In the genomic region with DNA sequence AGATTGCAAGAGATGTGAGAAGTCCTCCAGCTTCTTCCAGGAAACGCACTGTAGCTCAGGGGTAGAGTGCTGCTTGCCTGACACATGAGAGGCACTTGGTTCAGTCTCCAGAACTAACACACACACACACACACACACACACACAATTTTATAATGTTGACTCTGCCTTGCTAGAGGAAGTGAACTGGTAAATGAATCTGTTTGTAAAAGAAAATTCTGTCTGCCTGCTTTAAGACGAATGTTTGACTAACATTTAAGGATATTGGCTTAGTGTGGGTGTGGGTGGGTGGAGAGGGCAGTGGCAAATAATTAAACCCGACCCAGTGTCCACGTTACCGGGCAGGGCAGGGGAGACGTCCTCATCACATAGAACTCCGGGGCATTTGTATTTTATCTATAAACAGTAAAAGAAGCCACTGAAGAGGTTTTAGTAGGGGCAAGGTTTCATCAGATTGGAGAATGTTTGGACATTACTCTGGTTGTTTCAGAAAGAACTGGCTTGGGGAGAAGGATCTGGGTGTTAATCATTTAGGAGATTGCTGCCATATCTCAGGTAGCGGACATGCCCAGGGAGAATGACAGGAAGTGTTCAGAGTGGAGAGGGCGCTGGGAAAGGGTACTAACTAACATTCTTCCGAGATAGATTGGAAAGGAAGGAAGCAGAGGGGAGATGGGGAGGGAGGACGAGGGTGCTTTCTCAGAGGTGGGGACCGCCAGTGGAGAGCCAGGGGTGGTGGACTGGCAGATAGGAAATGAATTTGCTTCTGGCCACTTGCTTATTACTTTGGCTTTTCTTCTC, we compare ENCODE assay signal across 13 mouse cellular contexts. TPM values are rescaled to one million over a fixed set of nuclear protein-coding genes. Genes with fewer than 3 reads are reported as not detected.
DNase-seq lines count a peak whose midpoint lies in the region; ATAC-seq and TF ChIP-seq lines count a peak whose summit lies in the region.
"Had no signal": no experiment of that assay in that cellular context is flagged by ENCODE, and none has a peak within 500 bp of the region (broad histone marks: within the 10 kb centered on the region; RNA-seq: fewer than 3 reads in every experiment).

No protein-coding gene starts in this region.

- no peak overlapping the region for H3K9ac ChIP-seq in heart, embryonic 13.5 days
- no peak overlapping the region for H3K9ac ChIP-seq in heart, adult 2 months (ENCODE audit: low read depth, low read length)
- no peak overlapping the region for H3K9ac ChIP-seq in intestine, embryonic 14.5 days (ENCODE audit: low read length)
- H3K9ac ChIP-seq: neural tube, embryonic 13.5 days had no signal

- WGBS in heart, embryonic 13.5 days = 35% methylated on average over 12 of the region's 12 CpGs
- WGBS in heart, adult 2 months = 26% methylated on average over 12 of the region's 12 CpGs
- 34% methylated on average over 12 of the region's 12 CpGs for WGBS in intestine, embryonic 14.5 days

- no peaks in the 10 kb centered on the region for H3K27me3 ChIP-seq in heart, embryonic 13.5 days (replicated peaks)
- H3K27me3 ChIP-seq in heart, adult 2 months (ENCODE audit: control insufficient read depth, insufficient read depth, low read length) = no peaks in the 10 kb centered on the region
- no peaks in the 10 kb centered on the region for H3K27me3 ChIP-seq in intestine, embryonic 14.5 days (replicated peaks; ENCODE audit: control insufficient read depth, insufficient read depth, low read length)
- H3K27me3 ChIP-seq: neural tube, embryonic 13.5 days had no signal

- peak overlapping the region; percentile 58 for H3K27ac ChIP-seq in heart, embryonic 13.5 days (replicated peaks)
- H3K27ac ChIP-seq in heart, adult 2 months = no peak overlapping the region
- H3K27ac ChIP-seq in intestine, embryonic 14.5 days (ENCODE audit: low read depth) = peak overlapping the region; percentile 62
- H3K27ac ChIP-seq: neural tube, embryonic 13.5 days had no signal

- 0 out of 2 replicates have a peak, but pooled peaks cover 5% of the 10 kb centered on the region for H3K36me3 ChIP-seq in heart, embryonic 13.5 days
- H3K36me3 ChIP-seq in heart, adult 2 months (ENCODE audit: control insufficient read depth, insufficient read depth, low read length) = peaks cover 11% of the 10 kb centered on the region
- H3K36me3 ChIP-seq in intestine, embryonic 14.5 days (ENCODE audit: control insufficient read depth, insufficient read depth, low read length) = no peaks in the 10 kb centered on the region
- H3K36me3 ChIP-seq: neural tube, embryonic 13.5 days had no signal

- H3K4me3 ChIP-seq in heart, embryonic 13.5 days = no peak overlapping the region
- H3K4me3 ChIP-seq in heart, adult 2 months = no peak overlapping the region
- H3K4me3 ChIP-seq in intestine, embryonic 14.5 days (ENCODE audit: low read depth, low read length) = no peak overlapping the region
- H3K4me3 ChIP-seq: neural tube, embryonic 13.5 days had no signal

- no peaks in the 10 kb centered on the region for H3K79me2 ChIP-seq in heart, adult 2 months (replicated peaks; ENCODE audit: control insufficient read depth, insufficient read depth, low read length)

- intact Hi-C loops in heart, adult 2 months (cut with DNase I) = no loop called here

- no peak for ATAC-seq in heart, embryonic 13.5 days (ENCODE audit: extremely low read depth, insufficient number of reproducible peaks, low FRiP score, low TSS enrichment)
- ATAC-seq in intestine, embryonic 14.5 days (replicated peaks; ENCODE audit: low FRiP score, low TSS enrichment, low read depth) = peak; percentile 67
- ATAC-seq in CD4-positive, CD25-positive, alpha-beta regulatory T cell, adult 4 months = no peak

- no peaks in the 10 kb centered on the region for H3K9me3 ChIP-seq in heart, embryonic 13.5 days
- H3K9me3 ChIP-seq in intestine, embryonic 14.5 days (ENCODE audit: control insufficient read depth, low read length) = no peaks in the 10 kb centered on the region
- H3K9me3 ChIP-seq: neural tube, embryonic 13.5 days had no signal

- no peak overlapping the region for H3K4me2 ChIP-seq in heart, embryonic 13.5 days
- H3K4me2 ChIP-seq in intestine, embryonic 14.5 days (ENCODE audit: low read length) = peak overlapping the region; percentile 26
- H3K4me2 ChIP-seq: midbrain, embryonic 11.5 days; neural tube, embryonic 13.5 days had no signal

- no peak for TF ChIP-seq CTCF in heart, adult 2 months (IDR thresholded peaks at IDR 0.05)

- TF ChIP-seq EP300 in heart, adult 2 months (IDR thresholded peaks at IDR 0.05; ENCODE audit: insufficient read depth, low read depth, low read length) = no peak

- TF ChIP-seq POLR2A in heart, adult 2 months (IDR thresholded peaks at IDR 0.05; ENCODE audit: insufficient read depth, low read depth, low read length) = no peak

- DNase-seq in heart, adult 2 months = no peak
- DNase-seq in intestine, embryonic 14.5 days (ENCODE audit: low spot score) = peak; percentile 61
- DNase-seq in kidney, postnatal 36 days = peak; percentile 55 to 67
- peak; percentile 69 for DNase-seq in lung, postnatal 25 days (ENCODE audit: low spot score)
- no peak for DNase-seq in layer of hippocampus, adult 11-12 months (ENCODE audit: low spot score)
- no peak for DNase-seq in ovary, postnatal 14 days (ENCODE audit: low spot score)
- DNase-seq: B cell, adult 2 months; heart, adult 18-20 months; right cerebral cortex, postnatal 14 days had no signal

- H3K4me1 ChIP-seq in heart, embryonic 13.5 days = peaks cover 20% of the 10 kb centered on the region
- H3K4me1 ChIP-seq in heart, adult 2 months (ENCODE audit: control insufficient read depth, insufficient read depth, low read length) = peaks cover 4% of the 10 kb centered on the region
- H3K4me1 ChIP-seq in intestine, embryonic 14.5 days (replicated peaks; ENCODE audit: control insufficient read depth, insufficient read depth, low read length) = peaks cover 16% of the 10 kb centered on the region

RNA-seq across cellular contexts. Expression of a gene that starts 3.1 kb away (rescaled TPM):
- 21.5 and 24.0 TPM in 2 replicates for polyA plus RNA-seq in heart, embryonic 13.5 days (2015; fragmentation: Nextera tagmentation; extraction: Ambion mirVana)
- 10 to 100 TPM; 60.1 to 68.0 TPM for total RNA-seq in heart, adult 2 months (2021)
- 29.0 and 55.7 TPM in 2 replicates for polyA plus RNA-seq in heart, adult 2 months (2012; rRNA removed)
- polyA plus RNA-seq in intestine, embryonic 14.5 days (2014; fragmentation: Nextera tagmentation; extraction: Ambion mirVana) = 37.6 and 40.8 TPM in 2 replicates
- 100 to 1,000 TPM; 114 to 143 TPM for polyA plus RNA-seq in CD4-positive, CD25-positive, alpha-beta regulatory T cell, adult 4 months (2017; shearing (Covaris generic))

RNA-seq across cellular contexts. Expression of a gene that starts 21.7 kb away (rescaled TPM):
- 18.3 and 20.1 TPM in 2 replicates for polyA plus RNA-seq in heart, embryonic 13.5 days (2015; fragmentation: Nextera tagmentation; extraction: Ambion mirVana)
- 100 to 1,000 TPM; 155 to 181 TPM for total RNA-seq in heart, adult 2 months (2021)
- polyA plus RNA-seq in heart, adult 2 months (2012; rRNA removed) = 57.1 and 83.3 TPM in 2 replicates
- 20.7 and 21.3 TPM in 2 replicates for polyA plus RNA-seq in intestine, embryonic 14.5 days (2014; fragmentation: Nextera tagmentation; extraction: Ambion mirVana)
- polyA plus RNA-seq in CD4-positive, CD25-positive, alpha-beta regulatory T cell, adult 4 months (2017; shearing (Covaris generic)) = 1 to 10 TPM; 5.3 to 5.7 TPM

RNA-seq across cellular contexts. Expression of a gene that starts 21.7 kb away (rescaled TPM):
- 10.6 and 11.8 TPM in 2 replicates for polyA plus RNA-seq in heart, embryonic 13.5 days (2015; fragmentation: Nextera tagmentation; extraction: Ambion mirVana)
- total RNA-seq in heart, adult 2 months (2021) = 10 to 100 TPM; 12.8 to 16.5 TPM
- polyA plus RNA-seq in heart, adult 2 months (2012; rRNA removed) = 25.5 and 32.8 TPM in 2 replicates
- 14.2 and 15.1 TPM in 2 replicates for polyA plus RNA-seq in intestine, embryonic 14.5 days (2014; fragmentation: Nextera tagmentation; extraction: Ambion mirVana)
- 10 to 100 TPM; 22.9 to 32.2 TPM for polyA plus RNA-seq in CD4-positive, CD25-positive, alpha-beta regulatory T cell, adult 4 months (2017; shearing (Covaris generic))

Comparison
In these comparisons a context has a peak if more than half of its experiments do, and no peak if none do; other contexts are left out.
1. DNase-seq: peak in intestine, embryonic 14.5 days (single experiment), kidney, postnatal 36 days (2 of 2) and lung, postnatal 25 days (single experiment); none in heart, adult 2 months (0 of 2), layer of hippocampus, adult 11-12 months (single experiment) and ovary, postnatal 14 days (single experiment).